Mouse (Mus musculus): ENCODE data around the gene Gm28635. TPM values are rescaled to one million over a fixed set of nuclear protein-coding genes. Genes with fewer than 3 reads are reported as not detected.
A peak's percentile ranks its signal among the peaks of the same experiment; 100 is the strongest.

Gm28635 gene
- polyA plus RNA-seq, 1 experiment from 2014 or later: not detected

GRCm38 (mm10) chr2:84623428-84624119 lies 54.3 kb downstream of the Gm28635 start:
- Histone ChIP-seq H3K4me3 (ENCODE audit: low read depth, low read length) (no peak overlapping the region), H3K4me2 (no peak overlapping the region), H3K36me3 (ENCODE audit: control insufficient read depth, insufficient read depth, low read length) (peaks cover 14% of the 10 kb centered on the region), H3K9ac (ENCODE audit: low read depth, low read length) (no peak overlapping the region), H3K27ac (ENCODE audit: low read depth, low read length) (no peak overlapping the region), H3K4me1 (replicated peaks; ENCODE audit: control insufficient read depth, insufficient read depth, low read length) (peaks cover 13% of the 10 kb centered on the region), H3K9me3 (ENCODE audit: control insufficient read depth, low read length) (no peaks in the 10 kb centered on the region), H3K27me3 (replicated peaks; ENCODE audit: control insufficient read depth, insufficient read depth, low read length) (no peaks in the 10 kb centered on the region)
- WGBS: 61% methylated on average over 3 of the region's 3 CpGs
- ATAC-seq (replicated peaks; ENCODE audit: low FRiP score) (no peak), DNase-seq (ENCODE audit: low spot score) (no peak)

GRCm38 (mm10) chr2:84622668-84623067 lies 55.2 kb downstream of the Gm28635 start:
- no peak overlapping the region for H3K9ac ChIP-seq (ENCODE audit: low read depth, low read length)
- 73% methylated on average over 2 of the region's 2 CpGs for WGBS
- DNase-seq (ENCODE audit: low spot score): no peak
- H3K9me3 ChIP-seq (ENCODE audit: control insufficient read depth, low read length): no peaks in the 10 kb centered on the region
- H3K4me3 ChIP-seq (ENCODE audit: low read depth, low read length): no peak overlapping the region
- peaks cover 14% of the 10 kb centered on the region for H3K36me3 ChIP-seq (ENCODE audit: control insufficient read depth, insufficient read depth, low read length)
- H3K4me2 ChIP-seq: no peak overlapping the region; the same call in 1 of the 2 replicates
- H3K4me1 ChIP-seq (replicated peaks; ENCODE audit: control insufficient read depth, insufficient read depth, low read length): peaks cover 13% of the 10 kb centered on the region
- no peak overlapping the region for H3K27ac ChIP-seq (ENCODE audit: low read depth, low read length)
- ATAC-seq (replicated peaks; ENCODE audit: low FRiP score): no peak
- H3K27me3 ChIP-seq (replicated peaks; ENCODE audit: control insufficient read depth, insufficient read depth, low read length): no peaks in the 10 kb centered on the region

GRCm38 (mm10) chr2:84619646-84620340 lies 58.0 kb downstream of the Gm28635 start:
- peaks cover 11% of the 10 kb centered on the region for H3K4me1 ChIP-seq (replicated peaks; ENCODE audit: control insufficient read depth, insufficient read depth, low read length)
- DNase-seq (ENCODE audit: low spot score): no peak
- H3K9me3 ChIP-seq (ENCODE audit: control insufficient read depth, low read length): no peaks in the 10 kb centered on the region
- H3K4me2 ChIP-seq: no peak overlapping the region
- H3K27ac ChIP-seq (ENCODE audit: low read depth, low read length): no peak overlapping the region
- H3K27me3 ChIP-seq (replicated peaks; ENCODE audit: control insufficient read depth, insufficient read depth, low read length): no peaks in the 10 kb centered on the region
- peaks cover 20% of the 10 kb centered on the region for H3K36me3 ChIP-seq (ENCODE audit: control insufficient read depth, insufficient read depth, low read length)
- no peak overlapping the region for H3K9ac ChIP-seq (ENCODE audit: low read depth, low read length)
- H3K4me3 ChIP-seq (ENCODE audit: low read depth, low read length): no peak overlapping the region
- ATAC-seq (replicated peaks; ENCODE audit: low FRiP score): no peak
- 94% methylated on average over 21 of the region's 21 CpGs for WGBS

- no peak for DNase-seq (ENCODE audit: low spot score)
- Histone ChIP-seq H3K9ac (ENCODE audit: low read depth, low read length) (no peak overlapping the region), H3K27me3 (replicated peaks; ENCODE audit: control insufficient read depth, insufficient read depth, low read length) (no peaks in the 10 kb centered on the region), H3K27ac (ENCODE audit: low read depth, low read length) (no peak overlapping the region), H3K9me3 (ENCODE audit: control insufficient read depth, low read length) (no peaks in the 10 kb centered on the region), H3K36me3 (ENCODE audit: control insufficient read depth, insufficient read depth, low read length) (peaks cover 20% of the 10 kb centered on the region), H3K4me2 (no peak overlapping the region), H3K4me3 (ENCODE audit: low read depth, low read length) (no peak overlapping the region), H3K4me1 (replicated peaks; ENCODE audit: control insufficient read depth, insufficient read depth, low read length) (peaks cover 6% of the 10 kb centered on the region)
- WGBS: 63% methylated on average over 2 of the region's 2 CpGs
- ATAC-seq (replicated peaks; ENCODE audit: low FRiP score): no peak
Observed at GRCm38 (mm10) chr2:84618914-84619313, 58.9 kb downstream of the Gm28635 start.

- Histone ChIP-seq H3K36me3 (ENCODE audit: control insufficient read depth, insufficient read depth, low read length) (peaks cover 27% of the 10 kb centered on the region), H3K27me3 (replicated peaks; ENCODE audit: control insufficient read depth, insufficient read depth, low read length) (no peaks in the 10 kb centered on the region), H3K9ac (ENCODE audit: low read depth, low read length) (no peak overlapping the region), H3K9me3 (ENCODE audit: control insufficient read depth, low read length) (no peaks in the 10 kb centered on the region), H3K27ac (ENCODE audit: low read depth, low read length) (no peak overlapping the region), H3K4me3 (ENCODE audit: low read depth, low read length) (no peak overlapping the region), H3K4me1 (replicated peaks; ENCODE audit: control insufficient read depth, insufficient read depth, low read length) (peaks cover 3% of the 10 kb centered on the region; the same call in 1 of the 2 replicates), H3K4me2 (no peak overlapping the region)
- WGBS: 61% methylated on average over 3 of the region's 3 CpGs
- 0 out of 2 replicates have a peak, but pooled peaks have one; percentile 29 for ATAC-seq (replicated peaks; ENCODE audit: low FRiP score)
- DNase-seq (ENCODE audit: low spot score): no peak
Observed at GRCm38 (mm10) chr2:84617637-84618515, 60.0 kb downstream of the Gm28635 start.

- Histone ChIP-seq H3K4me1 (replicated peaks; ENCODE audit: control insufficient read depth, insufficient read depth, low read length) (no peaks in the 10 kb centered on the region), H3K27me3 (replicated peaks; ENCODE audit: control insufficient read depth, insufficient read depth, low read length) (no peaks in the 10 kb centered on the region), H3K9ac (ENCODE audit: low read depth, low read length) (no peak overlapping the region), H3K27ac (ENCODE audit: low read depth, low read length) (no peak overlapping the region), H3K36me3 (ENCODE audit: control insufficient read depth, insufficient read depth, low read length) (peaks cover 46% of the 10 kb centered on the region), H3K4me3 (ENCODE audit: low read depth, low read length) (no peak overlapping the region), H3K4me2 (no peak overlapping the region), H3K9me3 (ENCODE audit: control insufficient read depth, low read length) (no peaks in the 10 kb centered on the region)
- no peak for ATAC-seq (replicated peaks; ENCODE audit: low FRiP score)
- 89% methylated on average over 6 of the region's 6 CpGs for WGBS
- no peak for DNase-seq (ENCODE audit: low spot score)
Observed at GRCm38 (mm10) chr2:84612764-84613163, 65.1 kb downstream of the Gm28635 start.

GRCm38 (mm10) chr2:84607842-84608241 lies 70.0 kb downstream of the Gm28635 start:
- Histone ChIP-seq H3K4me1 (replicated peaks; ENCODE audit: control insufficient read depth, insufficient read depth, low read length) (no peaks in the 10 kb centered on the region), H3K4me3 (ENCODE audit: low read depth, low read length) (no peak overlapping the region), H3K9ac (ENCODE audit: low read depth, low read length) (no peak overlapping the region), H3K4me2 (no peak overlapping the region), H3K27ac (ENCODE audit: low read depth, low read length) (no peak overlapping the region), H3K27me3 (replicated peaks; ENCODE audit: control insufficient read depth, insufficient read depth, low read length) (no peaks in the 10 kb centered on the region), H3K9me3 (ENCODE audit: control insufficient read depth, low read length) (no peaks in the 10 kb centered on the region), H3K36me3 (ENCODE audit: control insufficient read depth, insufficient read depth, low read length) (peaks cover 40% of the 10 kb centered on the region)
- DNase-seq (ENCODE audit: low spot score) (no peak), ATAC-seq (replicated peaks; ENCODE audit: low FRiP score) (no peak)
- WGBS: 71% methylated on average over 1 of the region's 1 CpGs

GRCm38 (mm10) chr2:84600977-84601376 lies 76.9 kb downstream of the Gm28635 start:
- Histone ChIP-seq H3K4me1 (replicated peaks; ENCODE audit: control insufficient read depth, insufficient read depth, low read length) (no peaks in the 10 kb centered on the region), H3K36me3 (ENCODE audit: control insufficient read depth, insufficient read depth, low read length) (peaks cover 13% of the 10 kb centered on the region), H3K4me3 (ENCODE audit: low read depth, low read length) (no peak overlapping the region), H3K9me3 (ENCODE audit: control insufficient read depth, low read length) (no peaks in the 10 kb centered on the region), H3K9ac (ENCODE audit: low read depth, low read length) (no peak overlapping the region), H3K27ac (ENCODE audit: low read depth, low read length) (no peak overlapping the region), H3K27me3 (replicated peaks; ENCODE audit: control insufficient read depth, insufficient read depth, low read length) (no peaks in the 10 kb centered on the region), H3K4me2 (no peak overlapping the region)
- ATAC-seq (replicated peaks; ENCODE audit: low FRiP score) (no peak), DNase-seq (ENCODE audit: low spot score) (no peak)
- WGBS: 60% methylated on average over 2 of the region's 2 CpGs

All from liver, embryonic 11.5 days (tissue).